Mouse (Mus musculus): ENCODE data around the gene Flrt2. TPM values are rescaled to one million over a fixed set of nuclear protein-coding genes. Genes with fewer than 3 reads are reported as not detected.
"Not testable (repeated sequence)": the region's sequence is repeated elsewhere in the genome, so short reads cannot be mapped to it uniquely, and the experiment has no call there.

Gene Flrt2
- 31.0 and 40.0 TPM in 2 replicates for polyA plus RNA-seq (2014; fragmentation: Nextera tagmentation; extraction: Ambion mirVana)

DNA sequence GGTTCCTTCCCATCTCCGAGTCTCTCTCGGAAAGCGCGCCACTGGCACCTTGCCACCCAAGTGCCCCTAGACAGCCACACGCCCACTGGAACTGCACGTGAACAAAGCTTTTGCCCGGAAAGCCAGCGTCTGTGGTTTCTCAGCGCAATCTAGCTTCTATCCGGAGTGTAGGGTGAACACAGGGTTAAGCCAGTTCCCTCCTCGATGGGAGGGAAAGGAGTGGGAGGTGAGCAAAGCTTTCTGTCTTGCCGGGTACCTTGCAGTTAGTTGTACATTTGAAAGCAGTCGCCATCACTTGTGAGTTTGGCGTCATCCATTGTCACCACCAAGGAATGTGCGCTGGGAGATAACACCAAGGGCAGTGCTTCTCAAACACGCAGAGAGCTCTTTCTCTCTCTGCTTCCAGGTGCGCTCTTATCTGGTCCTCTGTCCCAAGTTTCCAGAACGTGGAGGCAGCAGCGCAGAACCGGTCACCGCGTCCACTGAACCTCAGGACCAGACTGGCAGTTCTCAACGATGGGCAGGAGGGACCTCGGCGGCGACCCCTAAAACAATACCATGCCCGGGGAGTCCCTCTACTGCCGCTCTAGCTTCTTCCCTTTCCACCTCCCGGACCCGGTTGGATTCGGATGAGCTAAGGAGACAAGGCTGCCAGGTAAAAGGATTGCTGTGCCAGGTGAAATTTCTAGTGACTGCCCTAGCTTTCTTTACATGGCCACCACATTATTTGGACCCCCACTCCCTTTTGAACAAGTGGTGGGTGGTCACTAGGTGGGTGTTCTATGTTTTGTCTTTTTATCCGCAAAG is at the start of gene Flrt2:
TSS of gene Flrt2 (plus strand) at position 266 of the 807 bp plus-strand sequence.
- Histone ChIP-seq H3K27me3 (replicated peaks; ENCODE audit: control insufficient read depth, insufficient read depth, low read length) (no peaks in the 10 kb centered on the region), H3K9me3 (replicated peaks; ENCODE audit: control insufficient read depth, low read length) (no peaks in the 10 kb centered on the region), H3K4me2 (ENCODE audit: low read length) (peak within 1 kb of the TSS; percentile 83), H3K36me3 (ENCODE audit: control insufficient read depth, insufficient read depth, low read length) (no peaks in the 10 kb centered on the region), H3K4me1 (ENCODE audit: control insufficient read depth, insufficient read depth, low read length) (peaks cover 6% of the 10 kb centered on the region; the same call in 1 of the 2 replicates), H3K9ac (ENCODE audit: low read length) (peak within 1 kb of the TSS; percentile 91), H3K27ac (ENCODE audit: low read depth, low read length) (peak within 1 kb of the TSS; percentile 58; the same call in 1 of the 2 replicates), H3K4me3 (ENCODE audit: low read depth, low read length) (peak within 1 kb of the TSS; percentile 75)
- WGBS = under 1% methylated on average over 32 of the region's 32 CpGs
- no peak for ATAC-seq
- DNase-seq (ENCODE audit: low spot score) = peak; percentile 75

DNA sequence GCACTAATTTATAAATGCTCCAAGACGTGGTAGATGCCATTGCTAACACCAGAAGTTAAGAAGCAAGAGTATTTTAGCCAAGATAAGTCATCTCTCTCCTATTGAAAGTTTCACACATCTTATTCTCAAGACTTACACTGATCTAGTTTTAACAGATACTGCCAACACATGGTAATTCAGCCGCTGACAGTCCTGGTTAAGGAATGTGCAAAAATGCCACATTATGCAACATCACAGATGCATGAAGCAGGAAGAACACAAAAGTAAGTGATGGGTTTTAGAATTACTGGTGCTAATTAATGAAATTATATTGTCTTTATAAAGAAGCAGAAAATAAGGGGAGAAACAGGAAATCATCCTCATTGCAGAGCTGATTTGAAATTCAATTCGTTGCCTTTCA is 49.8 kb upstream of the Flrt2 start:
- no peaks in the 10 kb centered on the region for H3K9me3 ChIP-seq (replicated peaks; ENCODE audit: control insufficient read depth, low read length)
- no peak overlapping the region for H3K4me2 ChIP-seq (ENCODE audit: low read length)
- H3K27ac ChIP-seq (ENCODE audit: low read depth, low read length) = no peak overlapping the region
- H3K9ac ChIP-seq (ENCODE audit: low read length) = no peak overlapping the region
- H3K36me3 ChIP-seq (ENCODE audit: control insufficient read depth, insufficient read depth, low read length) = no peaks in the 10 kb centered on the region
- no peaks in the 10 kb centered on the region for H3K27me3 ChIP-seq (replicated peaks; ENCODE audit: control insufficient read depth, insufficient read depth, low read length)
- H3K4me1 ChIP-seq (ENCODE audit: control insufficient read depth, insufficient read depth, low read length) = no peaks in the 10 kb centered on the region
- no peak overlapping the region for H3K4me3 ChIP-seq (ENCODE audit: low read depth, low read length)
- no peak for ATAC-seq
- WGBS = 66% methylated on average over 3 of the region's 3 CpGs
- DNase-seq (ENCODE audit: low spot score) = peak; percentile 39

DNA sequence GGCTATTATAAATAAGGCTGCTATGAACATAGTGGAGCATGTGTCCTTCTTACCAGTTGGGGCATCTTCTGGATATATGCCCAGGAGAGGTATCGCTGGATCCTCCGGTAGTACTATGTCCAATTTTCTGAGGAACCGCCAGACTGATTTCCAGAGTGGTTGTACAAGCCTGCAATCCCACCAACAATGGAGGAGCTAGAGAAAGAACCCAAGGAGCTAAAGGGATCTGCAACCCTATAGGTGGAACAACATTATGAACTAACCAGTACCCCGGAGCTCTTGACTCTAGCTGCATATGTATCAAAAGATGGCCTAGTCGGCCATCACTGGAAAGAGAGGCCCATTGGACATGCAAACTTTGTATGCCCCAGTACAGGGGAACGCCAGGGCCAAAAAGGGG is 44.8 kb upstream of the Flrt2 start:
- not testable (repeated sequence) for H3K4me2 ChIP-seq (ENCODE audit: low read length); H3K27ac ChIP-seq (ENCODE audit: low read depth, low read length); DNase-seq (ENCODE audit: low spot score); H3K9me3 ChIP-seq (replicated peaks; ENCODE audit: control insufficient read depth, low read length); H3K36me3 ChIP-seq (ENCODE audit: control insufficient read depth, insufficient read depth, low read length); ATAC-seq; H3K9ac ChIP-seq (ENCODE audit: low read length); H3K27me3 ChIP-seq (replicated peaks; ENCODE audit: control insufficient read depth, insufficient read depth, low read length); H3K4me1 ChIP-seq (ENCODE audit: control insufficient read depth, insufficient read depth, low read length); H3K4me3 ChIP-seq (ENCODE audit: low read depth, low read length)
- 100% methylated on average over 1 of the region's 6 CpGs for WGBS

DNA sequence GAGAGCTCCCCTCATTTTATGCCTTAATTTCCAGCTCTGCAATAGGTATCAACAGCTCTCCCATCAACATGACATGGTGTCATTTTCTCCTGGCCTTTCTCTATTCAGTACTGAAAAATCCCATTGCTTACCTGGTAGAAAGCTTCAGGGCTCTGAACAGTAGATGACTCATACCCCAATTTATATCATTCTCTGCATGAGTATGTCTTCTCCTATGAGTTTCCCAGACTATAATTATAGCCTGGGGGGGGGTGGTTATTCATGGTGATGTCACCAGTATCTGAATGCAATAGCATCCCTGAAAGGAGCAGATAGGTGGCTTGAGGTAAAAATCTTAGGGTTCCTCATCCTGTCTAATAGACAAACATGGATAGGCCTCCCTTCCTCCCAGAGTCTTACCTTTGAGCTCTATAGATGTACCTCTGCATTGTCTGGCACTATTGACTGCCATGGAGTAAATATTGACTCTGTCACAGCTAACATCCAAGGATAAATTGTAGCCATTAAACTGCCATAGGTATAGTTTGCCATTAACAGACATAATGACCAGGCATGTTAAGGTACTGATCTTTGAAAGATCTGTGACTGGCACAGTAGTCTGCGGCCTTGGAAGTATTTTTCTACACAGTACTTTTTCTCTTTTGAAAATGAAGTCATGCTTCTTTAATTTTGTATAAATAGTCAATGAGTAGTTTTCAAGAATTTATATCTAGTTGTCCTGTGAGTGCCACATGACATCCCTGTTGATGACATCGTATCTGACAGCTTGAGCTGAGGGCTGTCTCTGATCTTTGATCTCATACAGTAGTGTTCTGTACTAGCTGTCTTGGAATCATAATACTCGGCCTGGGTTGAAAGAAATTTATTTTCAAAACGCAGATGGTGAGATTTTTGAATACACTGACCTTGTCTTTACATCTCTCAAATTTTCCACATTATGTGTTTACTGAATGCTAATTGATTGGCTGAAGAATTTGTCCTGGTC is 39.6 kb upstream of the Flrt2 start:
- no peak for DNase-seq (ENCODE audit: low spot score)
- H3K27ac ChIP-seq (ENCODE audit: low read depth, low read length) = no peak overlapping the region
- WGBS = 82% methylated on average over 4 of the region's 4 CpGs
- H3K27me3 ChIP-seq (replicated peaks; ENCODE audit: control insufficient read depth, insufficient read depth, low read length) = no peaks in the 10 kb centered on the region
- no peak overlapping the region for H3K4me3 ChIP-seq (ENCODE audit: low read depth, low read length)
- no peak for ATAC-seq
- H3K9me3 ChIP-seq (replicated peaks; ENCODE audit: control insufficient read depth, low read length) = no peaks in the 10 kb centered on the region
- H3K4me1 ChIP-seq (ENCODE audit: control insufficient read depth, insufficient read depth, low read length) = no peaks in the 10 kb centered on the region
- no peak overlapping the region for H3K9ac ChIP-seq (ENCODE audit: low read length)
- no peaks in the 10 kb centered on the region for H3K36me3 ChIP-seq (ENCODE audit: control insufficient read depth, insufficient read depth, low read length)
- no peak overlapping the region for H3K4me2 ChIP-seq (ENCODE audit: low read length)

DNA sequence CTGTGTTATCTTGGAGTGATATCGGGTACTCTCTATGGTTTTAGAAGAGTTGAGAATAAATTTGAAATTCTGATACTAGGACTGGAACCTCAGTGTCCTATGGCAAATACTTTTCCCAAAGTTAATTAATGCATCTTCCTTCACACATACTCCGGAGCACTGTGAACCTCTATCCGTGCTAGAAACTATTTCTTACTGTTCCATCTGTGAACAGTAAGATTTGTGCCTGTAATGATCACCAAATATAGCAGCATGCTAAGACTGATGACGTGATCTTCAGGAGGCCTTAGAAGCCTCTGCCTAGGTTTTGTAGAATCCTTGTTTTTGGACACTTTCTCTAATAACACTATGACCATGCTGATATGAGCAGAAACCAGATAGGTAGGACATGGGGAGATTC is 35.4 kb upstream of the Flrt2 start:
- H3K27me3 ChIP-seq (replicated peaks; ENCODE audit: control insufficient read depth, insufficient read depth, low read length) = no peaks in the 10 kb centered on the region
- no peak overlapping the region for H3K4me3 ChIP-seq (ENCODE audit: low read depth, low read length)
- ATAC-seq (no peak), DNase-seq (ENCODE audit: low spot score) (no peak)
- H3K27ac ChIP-seq (ENCODE audit: low read depth, low read length) = no peak overlapping the region
- H3K4me2 ChIP-seq (ENCODE audit: low read length) = no peak overlapping the region
- H3K9ac ChIP-seq (ENCODE audit: low read length) = no peak overlapping the region
- 92% methylated on average over 4 of the region's 4 CpGs for WGBS
- H3K36me3 ChIP-seq (ENCODE audit: control insufficient read depth, insufficient read depth, low read length) = no peaks in the 10 kb centered on the region
- no peaks in the 10 kb centered on the region for H3K4me1 ChIP-seq (ENCODE audit: control insufficient read depth, insufficient read depth, low read length)
- no peaks in the 10 kb centered on the region for H3K9me3 ChIP-seq (replicated peaks; ENCODE audit: control insufficient read depth, low read length)

DNA sequence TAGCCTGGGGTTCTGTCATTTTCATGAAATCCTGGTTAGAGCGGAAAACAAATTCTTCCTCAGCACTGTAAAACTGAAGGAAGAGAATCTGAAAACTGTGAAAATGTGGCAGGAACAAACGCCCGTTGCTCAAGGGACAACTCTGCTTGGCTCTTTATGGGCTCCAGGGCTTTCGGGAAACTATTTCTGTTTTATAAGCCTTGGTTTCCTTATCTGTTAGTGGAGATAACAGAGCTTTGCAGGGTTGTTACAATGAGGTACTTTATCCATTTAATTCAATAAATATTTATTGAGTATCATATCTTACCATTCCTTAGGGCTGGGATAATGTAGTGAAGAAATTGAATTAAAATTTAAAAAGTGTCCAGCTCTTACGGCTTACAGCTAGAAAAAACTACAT is 24.7 kb upstream of the Flrt2 start:
- Histone ChIP-seq H3K9me3 (replicated peaks; ENCODE audit: control insufficient read depth, low read length) (no peaks in the 10 kb centered on the region), H3K4me1 (ENCODE audit: control insufficient read depth, insufficient read depth, low read length) (no peaks in the 10 kb centered on the region), H3K27ac (ENCODE audit: low read depth, low read length) (no peak overlapping the region), H3K27me3 (replicated peaks; ENCODE audit: control insufficient read depth, insufficient read depth, low read length) (no peaks in the 10 kb centered on the region), H3K4me3 (ENCODE audit: low read depth, low read length) (no peak overlapping the region), H3K4me2 (ENCODE audit: low read length) (no peak overlapping the region), H3K36me3 (ENCODE audit: control insufficient read depth, insufficient read depth, low read length) (no peaks in the 10 kb centered on the region), H3K9ac (ENCODE audit: low read length) (no peak overlapping the region)
- 95% methylated on average over 5 of the region's 5 CpGs for WGBS
- no peak for ATAC-seq
- DNase-seq (ENCODE audit: low spot score) = no peak

DNA sequence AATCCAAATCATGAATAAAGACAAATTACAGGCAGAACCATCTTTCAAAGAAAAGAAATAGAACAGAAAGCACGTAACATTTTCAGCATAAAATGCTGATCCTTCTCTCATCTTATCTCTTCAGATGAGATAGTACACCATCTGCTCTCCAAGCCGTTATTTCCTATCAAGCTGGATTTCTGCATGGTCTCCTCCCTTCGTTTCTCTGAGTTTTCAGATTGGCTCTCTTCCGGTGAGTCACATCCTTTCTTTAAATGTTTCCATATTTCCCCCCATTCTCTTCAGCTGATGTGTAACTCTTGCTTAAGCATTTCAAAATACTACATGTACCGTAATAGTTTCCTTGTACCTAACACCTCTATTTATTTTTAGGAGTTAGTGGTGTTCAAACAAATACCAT is 16.3 kb upstream of the Flrt2 start:
- Histone ChIP-seq H3K9ac (ENCODE audit: low read length) (no peak overlapping the region), H3K27me3 (replicated peaks; ENCODE audit: control insufficient read depth, insufficient read depth, low read length) (no peaks in the 10 kb centered on the region), H3K4me2 (ENCODE audit: low read length) (no peak overlapping the region), H3K27ac (ENCODE audit: low read depth, low read length) (no peak overlapping the region), H3K4me3 (ENCODE audit: low read depth, low read length) (no peak overlapping the region), H3K36me3 (ENCODE audit: control insufficient read depth, insufficient read depth, low read length) (no peaks in the 10 kb centered on the region), H3K4me1 (ENCODE audit: control insufficient read depth, insufficient read depth, low read length) (0 out of 2 replicates have a peak, but pooled peaks cover 2% of the 10 kb centered on the region), H3K9me3 (replicated peaks; ENCODE audit: control insufficient read depth, low read length) (no peaks in the 10 kb centered on the region)
- whole genome bisulfite sequencing = 85% methylated on average over 5 of the region's 5 CpGs
- no peak for DNase-seq (ENCODE audit: low spot score)
- no peak for ATAC-seq

DNA sequence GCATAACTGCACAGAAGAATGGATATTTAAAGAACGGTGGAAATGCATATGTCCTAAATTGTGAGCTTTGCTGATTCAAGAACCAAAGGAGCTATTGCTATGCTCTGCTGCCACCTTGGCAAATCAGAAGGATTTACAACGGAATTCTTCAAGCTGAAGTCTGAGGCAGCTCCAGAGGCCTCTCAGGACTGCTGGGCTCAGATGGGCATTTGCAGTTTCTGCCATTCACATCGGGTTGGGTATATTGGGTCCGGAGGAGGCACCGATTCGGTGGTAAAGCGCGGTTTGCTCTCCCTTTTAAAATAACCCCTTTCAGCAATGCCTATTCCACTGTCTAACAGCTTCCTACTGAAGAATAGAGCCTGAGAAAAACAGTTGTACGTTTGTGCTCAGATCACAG is 1.2 kb upstream of the Flrt2 start:
- Histone ChIP-seq H3K27ac (ENCODE audit: low read depth, low read length) (no peak overlapping the region), H3K9me3 (replicated peaks; ENCODE audit: control insufficient read depth, low read length) (no peaks in the 10 kb centered on the region), H3K4me1 (ENCODE audit: control insufficient read depth, insufficient read depth, low read length) (peaks cover 6% of the 10 kb centered on the region; the same call in 1 of the 2 replicates), H3K36me3 (ENCODE audit: control insufficient read depth, insufficient read depth, low read length) (no peaks in the 10 kb centered on the region), H3K9ac (ENCODE audit: low read length) (no peak overlapping the region), H3K4me2 (ENCODE audit: low read length) (peak overlapping the region; percentile 83; the same call in 1 of the 2 replicates), H3K27me3 (replicated peaks; ENCODE audit: control insufficient read depth, insufficient read depth, low read length) (no peaks in the 10 kb centered on the region), H3K4me3 (ENCODE audit: low read depth, low read length) (no peak overlapping the region)
- WGBS = 3% methylated on average over 9 of the region's 9 CpGs
- ATAC-seq (no peak), DNase-seq (ENCODE audit: low spot score) (peak; percentile 89)

Measured in forebrain, embryonic 14.5 days (tissue).